ENCODE assay signal across 13 mouse cellular contexts in the genomic region with DNA sequence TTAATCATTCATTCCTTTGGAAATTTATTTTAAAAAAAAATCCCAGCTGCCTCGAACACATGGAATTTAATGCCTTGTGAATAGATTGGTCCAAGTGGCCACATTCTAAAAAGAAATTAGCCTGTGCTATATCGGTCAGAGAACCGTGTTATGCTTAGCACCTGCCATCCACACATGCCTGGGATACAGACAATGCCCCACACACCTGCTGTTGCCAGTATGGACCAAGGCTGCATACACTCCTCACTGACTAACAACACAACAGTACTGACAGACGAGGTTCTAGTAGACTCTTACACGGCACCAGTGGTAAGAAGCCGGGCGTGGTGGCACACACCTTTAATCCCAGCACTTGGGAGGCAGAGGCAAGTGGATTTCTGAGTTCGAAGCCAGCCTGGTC.
"Had no signal": no experiment of that assay in that cellular context is flagged by ENCODE, and none has a peak within 500 bp of the region (broad histone marks: within the 10 kb centered on the region; RNA-seq: fewer than 3 reads in every experiment).

No protein-coding gene starts in this region.

- H3K27me3 ChIP-seq: liver, embryonic 13.5 days; lung, embryonic 15.5 days; neural tube, embryonic 12.5 days had no signal

- ATAC-seq: liver, postnatal 0 days; midbrain, embryonic 13.5 days had no signal

- H3K27ac ChIP-seq: kidney, postnatal 0 days; liver, embryonic 13.5 days; lung, embryonic 15.5 days; midbrain, embryonic 13.5 days; neural tube, embryonic 12.5 days had no signal

- H3K9ac ChIP-seq: liver, embryonic 13.5 days; liver, postnatal 0 days; lung, embryonic 15.5 days; midbrain, embryonic 13.5 days; neural tube, embryonic 12.5 days had no signal

- H3K4me3 ChIP-seq: liver, embryonic 13.5 days; lung, embryonic 15.5 days; midbrain, embryonic 13.5 days; neural tube, embryonic 12.5 days had no signal

- H3K9me3 ChIP-seq: liver, embryonic 13.5 days; lung, embryonic 15.5 days; midbrain, embryonic 13.5 days; neural tube, embryonic 12.5 days had no signal

- H3K4me1 ChIP-seq: liver, embryonic 13.5 days; neural tube, embryonic 12.5 days had no signal

- H3K36me3 ChIP-seq: liver, embryonic 13.5 days; lung, embryonic 15.5 days; midbrain, embryonic 13.5 days; neural tube, embryonic 12.5 days had no signal

- H3K4me2 ChIP-seq: liver, embryonic 13.5 days; lung, embryonic 15.5 days; midbrain, embryonic 13.5 days; neural tube, embryonic 12.5 days had no signal

- DNase-seq: kidney, adult 9 months; kidney, postnatal 36 days; layer of hippocampus, adult 9-11 months; layer of hippocampus, postnatal 36 days; liver; liver, embryonic 13.5 days; liver, postnatal 0 days; thymus, adult 18-20 months; thymus, postnatal 14 days had no signal
